Mouse (Mus musculus): ENCODE data around the gene Galnt7. TPM values are rescaled to one million over a fixed set of nuclear protein-coding genes. Genes with fewer than 3 reads are reported as not detected.

Galnt7 gene
- polyA plus RNA-seq, 1 experiment from 2014 or later, result 25.6 TPM

DNA sequence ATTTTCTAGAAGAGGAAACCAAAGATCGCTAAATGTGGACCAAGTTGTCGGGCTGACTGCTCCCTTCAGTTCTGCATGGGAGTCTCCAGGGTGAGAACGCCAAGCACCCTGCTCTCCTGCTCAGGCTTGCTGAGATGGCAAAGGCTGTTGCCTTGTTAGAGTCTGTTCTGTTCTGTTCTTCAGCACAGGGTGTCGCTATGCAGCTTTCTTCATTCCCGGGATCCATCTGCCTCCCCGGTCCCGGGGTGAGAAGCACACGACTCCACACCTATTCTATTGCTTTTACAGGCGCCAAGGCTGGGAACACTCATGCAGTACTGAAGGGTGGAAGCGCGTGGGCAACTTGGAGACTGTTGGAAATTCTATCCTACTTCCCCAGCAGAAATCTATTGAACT, 83.4 kb downstream of the Galnt7 start:
- Histone ChIP-seq H3K27me3 (ENCODE audit: control insufficient read depth, insufficient read depth, low read length) (no peaks in the 10 kb centered on the region), H3K4me3 (ENCODE audit: low read length) (no peak overlapping the region), H3K9ac (ENCODE audit: low read depth, low read length) (no peak overlapping the region), H3K4me2 (replicated peaks; ENCODE audit: low read depth, low read length) (no peak overlapping the region), H3K36me3 (ENCODE audit: control insufficient read depth, insufficient read depth, low read length) (no peaks in the 10 kb centered on the region), H3K9me3 (ENCODE audit: control insufficient read depth, low read length) (no peaks in the 10 kb centered on the region), H3K27ac (ENCODE audit: low read depth, low read length) (no peak overlapping the region), H3K4me1 (ENCODE audit: control insufficient read depth, insufficient read depth, low read length) (no peaks in the 10 kb centered on the region)
- WGBS, result 33% methylated on average over 11 of the region's 11 CpGs
- ATAC-seq (ENCODE audit: low FRiP score, low TSS enrichment), result peak; percentile 59; the same call in 1 of the 2 replicates

DNA sequence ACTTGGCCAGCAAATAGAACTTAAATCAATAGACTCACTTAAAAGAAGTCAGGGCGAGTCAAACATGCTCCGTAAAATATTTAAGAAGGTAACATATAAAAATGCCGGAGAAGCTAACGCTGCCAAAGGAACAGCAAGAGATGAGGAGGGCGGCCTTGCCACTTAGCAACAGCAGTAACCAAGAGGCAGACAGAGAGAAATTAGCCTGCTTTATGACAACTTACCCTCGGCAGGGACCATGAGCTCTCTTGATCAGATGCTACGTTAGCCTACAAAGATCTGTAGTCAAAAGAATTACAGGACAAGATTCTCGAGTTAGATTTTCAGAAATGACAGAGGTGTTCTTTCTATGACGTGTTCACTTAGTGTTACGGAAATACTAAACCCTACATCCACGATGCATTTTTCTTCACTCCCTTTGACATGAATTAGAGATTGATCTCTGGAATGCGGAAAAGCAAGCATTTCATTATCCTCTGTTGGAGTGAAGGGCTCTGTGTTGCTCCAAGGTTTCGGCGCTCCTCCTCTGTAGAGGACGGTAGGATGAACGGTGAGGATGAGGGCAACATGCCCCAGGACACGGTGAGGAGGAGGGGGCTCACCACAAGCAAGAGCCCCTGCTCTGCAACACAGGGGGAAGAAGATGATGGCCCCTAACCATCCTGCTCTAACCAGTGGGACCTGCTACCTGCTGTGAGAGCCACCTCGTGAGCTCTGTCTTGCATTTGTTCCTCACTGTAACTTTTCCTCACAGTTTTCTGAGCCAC, 84.0 kb downstream of the Galnt7 start:
- Histone ChIP-seq H3K27ac (ENCODE audit: low read depth, low read length) (no peak overlapping the region), H3K4me1 (ENCODE audit: control insufficient read depth, insufficient read depth, low read length) (no peaks in the 10 kb centered on the region), H3K9me3 (ENCODE audit: control insufficient read depth, low read length) (no peaks in the 10 kb centered on the region), H3K4me3 (ENCODE audit: low read length) (no peak overlapping the region), H3K4me2 (replicated peaks; ENCODE audit: low read depth, low read length) (no peak overlapping the region), H3K9ac (ENCODE audit: low read depth, low read length) (no peak overlapping the region), H3K27me3 (ENCODE audit: control insufficient read depth, insufficient read depth, low read length) (no peaks in the 10 kb centered on the region), H3K36me3 (ENCODE audit: control insufficient read depth, insufficient read depth, low read length) (no peaks in the 10 kb centered on the region)
- WGBS, result 78% methylated on average over 18 of the region's 18 CpGs
- ATAC-seq (ENCODE audit: low FRiP score, low TSS enrichment), result no peak

DNA sequence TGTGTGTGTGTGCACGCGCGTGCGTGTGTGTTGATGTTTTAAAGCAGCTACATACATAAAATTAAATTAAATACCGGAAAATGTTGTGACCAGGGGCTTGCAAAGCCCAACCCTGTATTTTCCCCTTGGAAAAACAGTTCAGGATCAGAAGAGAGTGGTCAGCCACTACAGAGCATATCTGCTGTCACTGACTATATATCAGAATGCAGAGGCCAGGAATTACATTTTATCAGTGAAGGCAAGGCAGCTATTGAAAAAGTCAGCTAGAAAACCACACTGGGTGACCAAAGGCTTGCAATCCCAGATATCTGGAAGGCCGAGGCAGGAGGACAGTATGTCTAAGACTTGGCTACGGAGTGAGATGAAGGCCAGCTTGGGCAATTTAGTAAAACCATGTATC, 84.8 kb downstream of the Galnt7 start:
- Histone ChIP-seq H3K36me3 (ENCODE audit: control insufficient read depth, insufficient read depth, low read length) (no peaks in the 10 kb centered on the region), H3K4me3 (ENCODE audit: low read length) (no peak overlapping the region), H3K4me2 (replicated peaks; ENCODE audit: low read depth, low read length) (no peak overlapping the region), H3K9ac (ENCODE audit: low read depth, low read length) (no peak overlapping the region), H3K27ac (ENCODE audit: low read depth, low read length) (no peak overlapping the region), H3K27me3 (ENCODE audit: control insufficient read depth, insufficient read depth, low read length) (no peaks in the 10 kb centered on the region), H3K4me1 (ENCODE audit: control insufficient read depth, insufficient read depth, low read length) (no peaks in the 10 kb centered on the region), H3K9me3 (ENCODE audit: control insufficient read depth, low read length) (no peaks in the 10 kb centered on the region)
- WGBS, result 74% methylated on average over 7 of the region's 7 CpGs
- 0 out of 2 replicates have a peak, but pooled peaks have one; percentile 29 for ATAC-seq (ENCODE audit: low FRiP score, low TSS enrichment)

DNA sequence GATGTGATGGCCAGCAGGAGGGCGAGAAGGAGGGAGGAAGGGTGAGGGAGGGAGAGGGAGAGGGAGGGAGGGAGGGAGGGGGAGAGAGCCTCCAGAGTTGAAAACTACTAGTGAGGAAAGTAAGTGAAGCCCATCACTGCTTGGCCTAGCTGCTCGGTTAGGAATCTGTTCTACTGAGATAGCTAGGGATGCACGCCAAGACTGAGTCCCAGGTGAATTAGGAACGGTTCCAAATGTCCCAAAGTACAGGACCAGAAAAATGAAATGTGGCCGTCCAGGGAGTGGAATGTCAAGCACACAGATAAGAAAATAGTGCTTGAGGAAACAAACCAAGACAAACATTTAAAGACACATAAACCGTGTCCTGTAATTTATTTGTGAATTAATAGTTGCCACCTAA, 87.8 kb downstream of the Galnt7 start:
- H3K36me3 ChIP-seq (ENCODE audit: control insufficient read depth, insufficient read depth, low read length), result no peaks in the 10 kb centered on the region
- H3K27me3 ChIP-seq (ENCODE audit: control insufficient read depth, insufficient read depth, low read length), result no peaks in the 10 kb centered on the region
- no peaks in the 10 kb centered on the region for H3K4me1 ChIP-seq (ENCODE audit: control insufficient read depth, insufficient read depth, low read length)
- H3K4me3 ChIP-seq (ENCODE audit: low read length), result no peak overlapping the region
- H3K9ac ChIP-seq (ENCODE audit: low read depth, low read length), result no peak overlapping the region
- no peaks in the 10 kb centered on the region for H3K9me3 ChIP-seq (ENCODE audit: control insufficient read depth, low read length)
- WGBS, result 60% methylated on average over 6 of the region's 6 CpGs
- ATAC-seq (ENCODE audit: low FRiP score, low TSS enrichment), result no peak
- no peak overlapping the region for H3K4me2 ChIP-seq (replicated peaks; ENCODE audit: low read depth, low read length)
- no peak overlapping the region for H3K27ac ChIP-seq (ENCODE audit: low read depth, low read length)

DNA sequence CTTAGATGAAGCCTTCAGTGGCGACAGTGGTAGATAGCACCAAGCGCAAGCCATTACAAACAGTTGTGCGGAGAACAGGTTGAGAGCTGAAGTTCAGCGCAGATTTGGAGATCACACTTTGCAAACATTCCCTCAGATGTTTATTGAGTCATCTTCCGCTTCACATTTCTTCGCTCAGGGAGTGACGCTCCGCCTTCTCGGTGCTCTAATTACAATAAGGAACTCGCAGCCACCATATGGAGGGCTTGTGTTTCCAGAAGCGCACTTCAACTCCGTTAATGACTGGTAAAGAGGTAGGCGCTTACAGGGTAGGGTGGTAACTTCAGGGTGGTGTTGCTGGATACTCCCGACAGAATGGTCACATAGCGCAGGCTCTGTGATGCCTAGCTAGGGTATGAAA, 89.1 kb downstream of the Galnt7 start:
- Histone ChIP-seq H3K27ac (ENCODE audit: low read depth, low read length) (no peak overlapping the region), H3K9me3 (ENCODE audit: control insufficient read depth, low read length) (no peaks in the 10 kb centered on the region), H3K27me3 (ENCODE audit: control insufficient read depth, insufficient read depth, low read length) (no peaks in the 10 kb centered on the region), H3K4me3 (ENCODE audit: low read length) (no peak overlapping the region), H3K4me1 (ENCODE audit: control insufficient read depth, insufficient read depth, low read length) (no peaks in the 10 kb centered on the region), H3K36me3 (ENCODE audit: control insufficient read depth, insufficient read depth, low read length) (no peaks in the 10 kb centered on the region), H3K4me2 (replicated peaks; ENCODE audit: low read depth, low read length) (no peak overlapping the region), H3K9ac (ENCODE audit: low read depth, low read length) (no peak overlapping the region)
- ATAC-seq (ENCODE audit: low FRiP score, low TSS enrichment), result no peak
- WGBS, result 88% methylated on average over 15 of the region's 15 CpGs

DNA sequence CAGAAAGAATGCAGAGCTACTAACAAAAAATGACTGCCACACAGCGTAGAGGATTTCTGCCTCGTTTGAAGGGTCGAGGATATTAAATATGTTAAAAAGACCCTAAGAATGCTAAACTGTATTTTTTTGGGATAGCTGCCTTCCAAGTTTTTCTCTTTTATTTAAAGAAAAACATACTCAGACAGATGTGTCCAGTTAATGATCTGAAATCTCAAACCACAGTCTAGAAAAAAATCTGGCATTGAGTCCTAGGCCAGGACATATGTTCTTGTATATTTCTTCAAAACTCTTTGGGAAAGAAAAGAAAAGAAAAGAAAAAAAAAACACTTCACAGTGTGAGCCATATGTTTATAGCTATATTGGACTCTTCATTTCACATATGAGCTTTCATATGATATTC, 90.1 kb downstream of the Galnt7 start:
- 78% methylated on average over 3 of the region's 3 CpGs for WGBS
- no peaks in the 10 kb centered on the region for H3K36me3 ChIP-seq (ENCODE audit: control insufficient read depth, insufficient read depth, low read length)

DNA sequence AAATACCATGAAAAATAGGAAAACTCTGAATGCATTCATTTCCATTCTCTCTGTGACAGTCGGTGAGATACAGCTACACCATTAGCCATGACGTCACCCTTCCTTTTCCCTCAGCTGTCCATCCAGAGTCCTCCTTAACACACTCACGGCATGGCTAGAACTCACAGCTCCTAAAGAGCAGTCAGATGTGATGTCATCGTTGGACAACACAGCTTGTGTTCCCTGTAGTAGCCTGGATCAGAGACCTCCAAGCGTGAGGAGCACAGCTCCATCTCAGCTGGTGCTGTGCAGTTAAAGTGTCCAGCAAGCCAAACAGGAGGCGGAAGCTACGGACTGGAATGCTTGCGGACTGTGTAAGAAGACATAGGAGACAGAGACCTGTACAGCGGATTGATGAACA, 91.9 kb downstream of the Galnt7 start:
- no peaks in the 10 kb centered on the region for H3K4me1 ChIP-seq (ENCODE audit: control insufficient read depth, insufficient read depth, low read length)
- no peaks in the 10 kb centered on the region for H3K9me3 ChIP-seq (ENCODE audit: control insufficient read depth, low read length)
- no peaks in the 10 kb centered on the region for H3K27me3 ChIP-seq (ENCODE audit: control insufficient read depth, insufficient read depth, low read length)
- H3K27ac ChIP-seq (ENCODE audit: low read depth, low read length), result no peak overlapping the region
- H3K4me3 ChIP-seq (ENCODE audit: low read length), result no peak overlapping the region
- no peak overlapping the region for H3K9ac ChIP-seq (ENCODE audit: low read depth, low read length)
- no peaks in the 10 kb centered on the region for H3K36me3 ChIP-seq (ENCODE audit: control insufficient read depth, insufficient read depth, low read length)
- no peak overlapping the region for H3K4me2 ChIP-seq (replicated peaks; ENCODE audit: low read depth, low read length)
- WGBS, result 81% methylated on average over 9 of the region's 9 CpGs
- no peak for ATAC-seq (ENCODE audit: low FRiP score, low TSS enrichment)

More for the DNA sequence above, 90.1 kb downstream of the Galnt7 start:
- ATAC-seq (ENCODE audit: low FRiP score, low TSS enrichment), result no peak
- no peaks in the 10 kb centered on the region for H3K4me1 ChIP-seq (ENCODE audit: control insufficient read depth, insufficient read depth, low read length)
- H3K4me2 ChIP-seq (replicated peaks; ENCODE audit: low read depth, low read length), result no peak overlapping the region
- no peak overlapping the region for H3K4me3 ChIP-seq (ENCODE audit: low read length)
- H3K9me3 ChIP-seq (ENCODE audit: control insufficient read depth, low read length), result no peaks in the 10 kb centered on the region
- no peak overlapping the region for H3K27ac ChIP-seq (ENCODE audit: low read depth, low read length)
- no peak overlapping the region for H3K9ac ChIP-seq (ENCODE audit: low read depth, low read length)
- H3K27me3 ChIP-seq (ENCODE audit: control insufficient read depth, insufficient read depth, low read length), result no peaks in the 10 kb centered on the region

DNA sequence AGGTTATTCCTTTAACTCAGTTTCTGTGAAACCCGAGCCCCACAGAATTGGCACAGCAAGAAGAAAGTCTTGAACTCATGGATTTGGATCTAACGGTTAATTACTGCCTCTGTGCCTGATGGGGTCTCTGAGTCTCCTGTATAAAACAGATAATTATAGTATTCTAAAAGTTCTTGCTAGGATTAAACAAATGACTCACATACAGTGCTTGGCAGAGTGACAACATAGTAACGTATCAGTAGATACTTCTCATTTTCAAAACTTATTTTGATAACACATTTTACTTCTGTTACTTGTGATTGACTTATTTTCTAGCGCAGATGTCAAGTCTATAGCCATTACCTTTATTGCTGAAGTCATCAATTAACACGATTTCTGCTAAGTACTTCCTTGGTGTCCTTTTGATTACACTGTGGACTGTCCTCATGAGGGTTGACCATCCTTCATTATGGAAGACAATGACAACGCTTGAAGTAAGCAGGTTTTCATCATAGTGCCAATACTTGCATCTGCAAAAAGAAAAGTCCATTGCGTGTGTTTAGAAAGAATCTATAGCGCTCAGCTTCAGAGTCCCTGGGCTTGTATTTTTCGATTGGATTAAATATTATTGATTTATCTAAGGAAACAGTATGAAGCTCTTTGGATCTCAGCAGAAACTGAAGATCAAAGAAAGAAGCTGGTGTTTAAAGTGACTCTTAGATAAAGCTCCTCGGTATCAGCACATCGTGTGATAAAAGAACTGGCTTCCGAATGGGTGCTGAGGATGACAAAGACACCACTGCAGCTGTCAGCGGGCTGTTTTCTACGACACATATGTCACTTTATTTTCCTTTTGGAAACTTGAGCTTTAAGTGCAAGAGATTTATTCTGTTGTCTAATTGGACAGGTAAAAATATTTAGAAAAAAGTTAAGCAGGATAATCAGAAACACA, 100.5 kb downstream of the Galnt7 start:
- H3K4me1 ChIP-seq (ENCODE audit: control insufficient read depth, insufficient read depth, low read length), result no peaks in the 10 kb centered on the region
- no peak overlapping the region for H3K9ac ChIP-seq (ENCODE audit: low read depth, low read length)
- no peak overlapping the region for H3K4me2 ChIP-seq (replicated peaks; ENCODE audit: low read depth, low read length)
- H3K27ac ChIP-seq (ENCODE audit: low read depth, low read length), result no peak overlapping the region
- H3K36me3 ChIP-seq (ENCODE audit: control insufficient read depth, insufficient read depth, low read length), result no peaks in the 10 kb centered on the region
- no peaks in the 10 kb centered on the region for H3K27me3 ChIP-seq (ENCODE audit: control insufficient read depth, insufficient read depth, low read length)
- H3K4me3 ChIP-seq (ENCODE audit: low read length), result no peak overlapping the region
- ATAC-seq (ENCODE audit: low FRiP score, low TSS enrichment), result no peak
- 84% methylated on average over 14 of the region's 14 CpGs for WGBS
- H3K9me3 ChIP-seq (ENCODE audit: control insufficient read depth, low read length), result no peaks in the 10 kb centered on the region

DNA sequence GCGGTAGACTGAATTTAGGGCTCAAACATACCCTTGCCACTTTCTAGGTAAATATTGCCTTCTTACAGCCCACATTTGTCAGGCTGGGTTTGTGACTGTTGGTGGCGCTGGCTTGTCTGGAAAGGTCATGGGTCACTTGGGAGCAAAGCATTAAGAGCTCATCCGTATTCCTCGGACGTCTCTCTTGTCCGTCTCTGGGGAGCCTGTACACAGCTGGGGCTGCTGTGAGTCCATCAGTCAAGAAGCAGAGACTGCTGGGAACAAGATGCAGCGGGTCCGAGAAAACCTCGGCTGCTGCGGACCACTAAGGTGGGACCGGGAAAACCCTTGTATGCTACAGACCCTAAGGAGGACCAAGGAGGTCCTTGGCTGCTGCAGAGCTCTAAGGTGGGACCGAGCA, 105.3 kb downstream of the Galnt7 start:
- H3K4me1 ChIP-seq (ENCODE audit: control insufficient read depth, insufficient read depth, low read length), result no peaks in the 10 kb centered on the region
- H3K27ac ChIP-seq (ENCODE audit: low read depth, low read length), result no peak overlapping the region
- no peak overlapping the region for H3K4me2 ChIP-seq (replicated peaks; ENCODE audit: low read depth, low read length)
- H3K27me3 ChIP-seq (ENCODE audit: control insufficient read depth, insufficient read depth, low read length), result no peaks in the 10 kb centered on the region
- H3K9me3 ChIP-seq (ENCODE audit: control insufficient read depth, low read length), result no peaks in the 10 kb centered on the region
- no peaks in the 10 kb centered on the region for H3K36me3 ChIP-seq (ENCODE audit: control insufficient read depth, insufficient read depth, low read length)
- no peak overlapping the region for H3K4me3 ChIP-seq (ENCODE audit: low read length)
- H3K9ac ChIP-seq (ENCODE audit: low read depth, low read length), result no peak overlapping the region
- ATAC-seq (ENCODE audit: low FRiP score, low TSS enrichment), result no peak; the same call in 1 of the 2 replicates
- 26% methylated on average over 12 of the region's 12 CpGs for WGBS
